Mouse (Mus musculus): ENCODE data around the gene Ppa2. TPM values are rescaled to one million over a fixed set of nuclear protein-coding genes. Genes with fewer than 3 reads are reported as not detected.

Ppa2 gene
- total RNA-seq, 2 experiments from 2014 or later: 8.8 to 30.9 TPM

GRCm38 (mm10) chr3:133382147-133382546 is 72.2 kb downstream of the Ppa2 start:
- no peak for ATAC-seq (replicated peaks; ENCODE audit: low FRiP score, poor library complexity, severe bottlenecking)

GRCm38 (mm10) chr3:133384164-133384708 is 74.3 kb downstream of the Ppa2 start:
- ATAC-seq (replicated peaks; ENCODE audit: low FRiP score, poor library complexity, severe bottlenecking): no peak

GRCm38 (mm10) chr3:133387283-133387682 is 77.4 kb downstream of the Ppa2 start:
- no peak for ATAC-seq (replicated peaks; ENCODE audit: low FRiP score, poor library complexity, severe bottlenecking)

- ATAC-seq (replicated peaks; ENCODE audit: low FRiP score, poor library complexity, severe bottlenecking): no peak
Observed at GRCm38 (mm10) chr3:133389803-133390387, 80.0 kb downstream of the Ppa2 start.

- no peak for ATAC-seq (replicated peaks; ENCODE audit: low FRiP score, poor library complexity, severe bottlenecking)
Observed at GRCm38 (mm10) chr3:133394531-133394930, 84.6 kb downstream of the Ppa2 start.

- ATAC-seq (replicated peaks; ENCODE audit: low FRiP score, poor library complexity, severe bottlenecking): no peak
Observed at GRCm38 (mm10) chr3:133403849-133404248, 93.9 kb downstream of the Ppa2 start.

- ATAC-seq (replicated peaks; ENCODE audit: low FRiP score, poor library complexity, severe bottlenecking): no peak
Observed at GRCm38 (mm10) chr3:133405636-133406035, 95.7 kb downstream of the Ppa2 start.

- ATAC-seq (replicated peaks; ENCODE audit: low FRiP score, poor library complexity, severe bottlenecking): no peak
Observed at GRCm38 (mm10) chr3:133406248-133406647, 96.3 kb downstream of the Ppa2 start.

GRCm38 (mm10) chr3:133411123-133411675 is 101.3 kb downstream of the Ppa2 start:
- ATAC-seq (replicated peaks; ENCODE audit: low FRiP score, poor library complexity, severe bottlenecking): no peak

- ATAC-seq (replicated peaks; ENCODE audit: low FRiP score, poor library complexity, severe bottlenecking): no peak
Observed at GRCm38 (mm10) chr3:133411768-133412167, 101.9 kb downstream of the Ppa2 start.

GRCm38 (mm10) chr3:133414747-133415146 is 104.8 kb downstream of the Ppa2 start:
- no peak for ATAC-seq (replicated peaks; ENCODE audit: low FRiP score, poor library complexity, severe bottlenecking)

- ATAC-seq (replicated peaks; ENCODE audit: low FRiP score, poor library complexity, severe bottlenecking): no peak
Observed at GRCm38 (mm10) chr3:133423073-133423472, 113.2 kb downstream of the Ppa2 start.

Other genes starting within 250 kb of the Ppa2 start
- gene Ints12, start 218.3 kb upstream of the Ppa2 start, total RNA-seq (2015; ENCODE audit: low replicate concordance): 8.0 and 19.5 TPM in 2 replicates
- gene Ints12, start 218.3 kb upstream of the Ppa2 start, total RNA-seq (2017; ENCODE audit: low replicate concordance): 14.2 and 18.7 TPM in 2 replicates
- 5.8 and 9.6 TPM in 2 replicates for gene Gstcd, start 218.1 kb upstream of the Ppa2 start, total RNA-seq (2015; ENCODE audit: low replicate concordance)
- 9.9 and 14.3 TPM in 2 replicates for gene Gstcd, start 218.1 kb upstream of the Ppa2 start, total RNA-seq (2017; ENCODE audit: low replicate concordance)
- gene Arhgef38, start 75.2 kb upstream of the Ppa2 start, total RNA-seq (2015; ENCODE audit: low replicate concordance): not detected in 2 replicates
- not detected in 2 replicates for gene Arhgef38, start 75.2 kb upstream of the Ppa2 start, total RNA-seq (2017; ENCODE audit: low replicate concordance)
- gene Tet2, start 235.0 kb downstream of the Ppa2 start, total RNA-seq (2015; ENCODE audit: low replicate concordance): 7.6 and 11.3 TPM in 2 replicates
- 3.0 and 8.2 TPM in 2 replicates for gene Tet2, start 235.0 kb downstream of the Ppa2 start, total RNA-seq (2017; ENCODE audit: low replicate concordance)

Measured in erythroid progenitor cell, adult 5-6 weeks (primary cell).